Mouse (Mus musculus): ENCODE results near the gene Gm21541.
"Not testable (repeated sequence)": the region's sequence is repeated elsewhere in the genome, so short reads cannot be mapped to it uniquely, and the experiment has no call there.

Gene Gm21541

DNA sequence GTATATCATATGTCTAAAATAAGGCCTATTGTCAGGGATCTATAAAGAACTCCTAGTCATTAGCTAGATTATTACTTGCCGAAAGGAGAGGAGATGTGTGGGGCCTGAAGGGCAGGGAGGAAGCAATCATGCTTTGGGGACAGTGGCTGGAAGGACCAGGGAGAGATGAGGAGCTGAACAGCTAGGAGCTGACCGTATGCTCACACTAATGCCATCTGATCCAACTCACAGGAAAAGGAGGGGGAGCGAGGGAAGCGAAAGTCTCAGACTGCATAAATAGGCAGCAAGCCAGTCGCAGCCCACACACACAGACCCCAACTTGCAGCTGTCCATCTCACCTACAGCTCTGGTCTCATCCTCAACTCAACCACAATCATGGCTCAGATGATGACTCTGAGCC lies at the start of gene Gm21541:
Gm21541 (plus strand) TSS at position 301 of the 400 bp plus-strand sequence.
- not testable (repeated sequence) for DNase-seq

- not testable (repeated sequence) for DNase-seq
Observed at GRCm38 (mm10) chr4:41941272-41941671, 37.9 kb downstream of the Gm21541 start, which contains the start of gene Gm20878. Gm20878 (plus strand) TSS chr4:41941572.

Measured in lung, postnatal 4 days (tissue).